Mouse (Mus musculus): ENCODE data around the gene Pheta1. TPM values are rescaled to one million over a fixed set of nuclear protein-coding genes. Genes with fewer than 3 reads are reported as not detected.

The Pheta1 gene
- polyA plus RNA-seq (2016; fragmentation: Nextera tagmentation; extraction: Ambion mirVana) = 46.7 and 52.9 TPM in 2 replicates

- peak within 1 kb of the TSS; percentile 96 for H3K27ac ChIP-seq (replicated peaks)
- H3K4me3 ChIP-seq = peak within 1 kb of the TSS; percentile 84
- H3K27me3 ChIP-seq (ENCODE audit: low read depth, poor library complexity, severe bottlenecking) = peaks cover 30% of the 10 kb centered on the region
- H3K4me1 ChIP-seq = peaks cover 39% of the 10 kb centered on the region
- under 1% methylated on average over 38 of the region's 42 CpGs for WGBS
- peak; percentile 96 for DNase-seq (ENCODE audit: low spot score)
- H3K9me3 ChIP-seq (replicated peaks) = no peaks in the 10 kb centered on the region
- H3K36me3 ChIP-seq = peaks cover 32% of the 10 kb centered on the region
These were observed at the start of gene Pheta1 for GRCm38 (mm10) chr5:121848743-121849142. TSS of gene Pheta1 (plus strand) at chr5:121848984.

GRCm38 (mm10) chr5:121807186-121807585 is 41.6 kb upstream of the Pheta1 start:
- no peaks in the 10 kb centered on the region for H3K27me3 ChIP-seq (ENCODE audit: low read depth, poor library complexity, severe bottlenecking)
- H3K9me3 ChIP-seq (replicated peaks) = no peaks in the 10 kb centered on the region
- H3K27ac ChIP-seq (replicated peaks) = no peak overlapping the region
- DNase-seq (ENCODE audit: low spot score) = no peak
- H3K4me3 ChIP-seq = no peak overlapping the region
- no peaks in the 10 kb centered on the region for H3K4me1 ChIP-seq
- 87% methylated on average over 3 of the region's 3 CpGs for WGBS
- H3K36me3 ChIP-seq = peaks cover 94% of the 10 kb centered on the region

GRCm38 (mm10) chr5:121808202-121808601 is 40.6 kb upstream of the Pheta1 start:
- no peaks in the 10 kb centered on the region for H3K4me1 ChIP-seq
- no peaks in the 10 kb centered on the region for H3K27me3 ChIP-seq (ENCODE audit: low read depth, poor library complexity, severe bottlenecking)
- no peaks in the 10 kb centered on the region for H3K9me3 ChIP-seq (replicated peaks)
- DNase-seq (ENCODE audit: low spot score) = no peak
- 90% methylated on average over 2 of the region's 2 CpGs for WGBS
- no peak overlapping the region for H3K4me3 ChIP-seq
- H3K27ac ChIP-seq (replicated peaks) = no peak overlapping the region
- H3K36me3 ChIP-seq = peaks cover 94% of the 10 kb centered on the region

- Histone ChIP-seq H3K27ac (replicated peaks) (no peak overlapping the region), H3K4me3 (no peak overlapping the region), H3K36me3 (peaks cover 93% of the 10 kb centered on the region), H3K27me3 (ENCODE audit: low read depth, poor library complexity, severe bottlenecking) (no peaks in the 10 kb centered on the region), H3K4me1 (no peaks in the 10 kb centered on the region), H3K9me3 (replicated peaks) (no peaks in the 10 kb centered on the region)
- 88% methylated on average over 5 of the region's 5 CpGs for WGBS
- DNase-seq (ENCODE audit: low spot score) = no peak
These were observed 39.0 kb upstream of the Pheta1 start for GRCm38 (mm10) chr5:121809667-121810224.

- Histone ChIP-seq H3K4me1 (no peaks in the 10 kb centered on the region), H3K27me3 (ENCODE audit: low read depth, poor library complexity, severe bottlenecking) (no peaks in the 10 kb centered on the region), H3K4me3 (no peak overlapping the region), H3K9me3 (replicated peaks) (no peaks in the 10 kb centered on the region), H3K27ac (replicated peaks) (no peak overlapping the region), H3K36me3 (peaks cover 92% of the 10 kb centered on the region)
- no peak for DNase-seq (ENCODE audit: low spot score)
- 92% methylated on average over 17 of the region's 17 CpGs for WGBS
These were observed 38.2 kb upstream of the Pheta1 start for GRCm38 (mm10) chr5:121810331-121811151.

- H3K36me3 ChIP-seq = peaks cover 93% of the 10 kb centered on the region
- no peak overlapping the region for H3K4me3 ChIP-seq
- no peak overlapping the region for H3K27ac ChIP-seq (replicated peaks)
- no peaks in the 10 kb centered on the region for H3K9me3 ChIP-seq (replicated peaks)
- no peak for DNase-seq (ENCODE audit: low spot score)
- H3K4me1 ChIP-seq = no peaks in the 10 kb centered on the region
- H3K27me3 ChIP-seq (ENCODE audit: low read depth, poor library complexity, severe bottlenecking) = no peaks in the 10 kb centered on the region
- 91% methylated on average over 5 of the region's 5 CpGs for WGBS
These were observed 37.3 kb upstream of the Pheta1 start for GRCm38 (mm10) chr5:121811485-121811931.

GRCm38 (mm10) chr5:121812526-121813243 is 36.1 kb upstream of the Pheta1 start:
- no peak for DNase-seq (ENCODE audit: low spot score)
- 89% methylated on average over 7 of the region's 7 CpGs for WGBS
- peaks cover 95% of the 10 kb centered on the region for H3K36me3 ChIP-seq

GRCm38 (mm10) chr5:121813744-121814143 is 35.0 kb upstream of the Pheta1 start:
- H3K36me3 ChIP-seq = peaks cover 98% of the 10 kb centered on the region
- 95% methylated on average over 10 of the region's 10 CpGs for WGBS
- H3K27me3 ChIP-seq (ENCODE audit: low read depth, poor library complexity, severe bottlenecking) = no peaks in the 10 kb centered on the region
- H3K27ac ChIP-seq (replicated peaks) = no peak overlapping the region
- no peak for DNase-seq (ENCODE audit: low spot score)
- no peaks in the 10 kb centered on the region for H3K4me1 ChIP-seq
- H3K4me3 ChIP-seq = no peak overlapping the region
- no peaks in the 10 kb centered on the region for H3K9me3 ChIP-seq (replicated peaks)

More at GRCm38 (mm10) chr5:121812526-121813243, 36.1 kb upstream of the Pheta1 start:
- H3K4me1 ChIP-seq = no peaks in the 10 kb centered on the region
- no peak overlapping the region for H3K27ac ChIP-seq (replicated peaks)
- H3K4me3 ChIP-seq = no peak overlapping the region
- no peaks in the 10 kb centered on the region for H3K27me3 ChIP-seq (ENCODE audit: low read depth, poor library complexity, severe bottlenecking)
- no peaks in the 10 kb centered on the region for H3K9me3 ChIP-seq (replicated peaks)

GRCm38 (mm10) chr5:121815067-121815466 is 33.7 kb upstream of the Pheta1 start:
- WGBS = 77% methylated on average over 3 of the region's 3 CpGs
- Histone ChIP-seq H3K9me3 (replicated peaks) (no peaks in the 10 kb centered on the region), H3K4me1 (no peaks in the 10 kb centered on the region), H3K27me3 (ENCODE audit: low read depth, poor library complexity, severe bottlenecking) (no peaks in the 10 kb centered on the region), H3K4me3 (no peak overlapping the region), H3K36me3 (peaks cover 98% of the 10 kb centered on the region), H3K27ac (replicated peaks) (no peak overlapping the region)
- no peak for DNase-seq (ENCODE audit: low spot score)

- Histone ChIP-seq H3K9me3 (replicated peaks) (no peaks in the 10 kb centered on the region), H3K27ac (replicated peaks) (no peak overlapping the region), H3K4me1 (no peaks in the 10 kb centered on the region), H3K36me3 (peaks cover 98% of the 10 kb centered on the region), H3K4me3 (no peak overlapping the region), H3K27me3 (ENCODE audit: low read depth, poor library complexity, severe bottlenecking) (no peaks in the 10 kb centered on the region)
- DNase-seq (ENCODE audit: low spot score) = no peak
- WGBS = 93% methylated on average over 8 of the region's 8 CpGs
These were observed 32.9 kb upstream of the Pheta1 start for GRCm38 (mm10) chr5:121815867-121816380.

- Histone ChIP-seq H3K4me3 (no peak overlapping the region), H3K36me3 (peaks cover 94% of the 10 kb centered on the region), H3K27me3 (ENCODE audit: low read depth, poor library complexity, severe bottlenecking) (no peaks in the 10 kb centered on the region), H3K9me3 (replicated peaks) (no peaks in the 10 kb centered on the region), H3K27ac (replicated peaks) (no peak overlapping the region), H3K4me1 (no peaks in the 10 kb centered on the region)
- 92% methylated on average over 2 of the region's 2 CpGs for WGBS
- DNase-seq (ENCODE audit: low spot score) = no peak
These were observed 32.2 kb upstream of the Pheta1 start for GRCm38 (mm10) chr5:121816611-121817010.

- Histone ChIP-seq H3K4me1 (no peaks in the 10 kb centered on the region), H3K36me3 (peaks cover 85% of the 10 kb centered on the region), H3K9me3 (replicated peaks) (no peaks in the 10 kb centered on the region), H3K27me3 (ENCODE audit: low read depth, poor library complexity, severe bottlenecking) (no peaks in the 10 kb centered on the region), H3K27ac (replicated peaks) (no peak overlapping the region), H3K4me3 (no peak overlapping the region)
- 89% methylated on average over 9 of the region's 9 CpGs for WGBS
- no peak for DNase-seq (ENCODE audit: low spot score)
These were observed 31.2 kb upstream of the Pheta1 start for GRCm38 (mm10) chr5:121817551-121817950.
